Mouse (Mus musculus) kidney, adult 9 months (tissue): ENCODE data around the gene Srr.

Experiments
- DNase-seq: peaks from one replicate; pipeline ENCODE4 v3.0.0; 2022

Srr gene

GRCm38 (mm10) chr11:74857756-74858155 lies 68.0 kb downstream of the Srr start:
- DNase-seq: no peak
